Mouse (Mus musculus): ENCODE data around the gene Kcnip1. TPM values are rescaled to one million over a fixed set of nuclear protein-coding genes. Genes with fewer than 3 reads are reported as not detected.
A peak's percentile ranks its signal among the peaks of the same experiment; 100 is the strongest.

Gene Kcnip1
- polyA plus RNA-seq, 1 experiment, result 0.12 TPM

GRCm38 (mm10) chr11:33919826-33920225 lies 73.1 kb downstream of the Kcnip1 start:
- no peak for DNase-seq
- Histone ChIP-seq H3K4me3 (ENCODE audit: control insufficient read depth, insufficient read depth, low read length) (no peak overlapping the region), H3K27me3 (ENCODE audit: control insufficient read depth, insufficient read depth, low read length) (no peaks in the 10 kb centered on the region), H3K27ac (ENCODE audit: control insufficient read depth, insufficient read depth, low read length) (peak overlapping the region; percentile 18; the same call in 1 of the 2 replicates), H3K4me1 (replicated peaks; ENCODE audit: control insufficient read depth, insufficient read depth, low read length) (peaks cover 5% of the 10 kb centered on the region), H3K36me3 (ENCODE audit: control insufficient read depth, insufficient read depth, low read length) (no peaks in the 10 kb centered on the region)
- WGBS, result 24% methylated on average over 7 of the region's 7 CpGs
- no peak for TF ChIP-seq CTCF (IDR thresholded peaks at IDR 0.05; ENCODE audit: borderline replicate concordance, control insufficient read depth, extremely low read depth, insufficient read depth, low read length, poor library complexity)
- TF ChIP-seq POLR2A (IDR thresholded peaks at IDR 0.05; ENCODE audit: control insufficient read depth, extremely low read depth, insufficient read depth, low read length, poor library complexity), result no peak

GRCm38 (mm10) chr11:33918424-33918823 lies 74.5 kb downstream of the Kcnip1 start:
- 58% methylated on average over 2 of the region's 2 CpGs for WGBS
- Histone ChIP-seq H3K36me3 (ENCODE audit: control insufficient read depth, insufficient read depth, low read length) (no peaks in the 10 kb centered on the region), H3K27ac (ENCODE audit: control insufficient read depth, insufficient read depth, low read length) (no peak overlapping the region), H3K27me3 (ENCODE audit: control insufficient read depth, insufficient read depth, low read length) (no peaks in the 10 kb centered on the region), H3K4me3 (ENCODE audit: control insufficient read depth, insufficient read depth, low read length) (no peak overlapping the region), H3K4me1 (replicated peaks; ENCODE audit: control insufficient read depth, insufficient read depth, low read length) (peaks cover 5% of the 10 kb centered on the region)
- DNase-seq, result no peak
- TF ChIP-seq CTCF (IDR thresholded peaks at IDR 0.05; ENCODE audit: borderline replicate concordance, control insufficient read depth, extremely low read depth, insufficient read depth, low read length, poor library complexity) (no peak), POLR2A (IDR thresholded peaks at IDR 0.05; ENCODE audit: control insufficient read depth, extremely low read depth, insufficient read depth, low read length, poor library complexity) (no peak)

- Histone ChIP-seq H3K36me3 (ENCODE audit: control insufficient read depth, insufficient read depth, low read length) (no peaks in the 10 kb centered on the region), H3K27ac (ENCODE audit: control insufficient read depth, insufficient read depth, low read length) (no peak overlapping the region), H3K4me1 (replicated peaks; ENCODE audit: control insufficient read depth, insufficient read depth, low read length) (peaks cover 5% of the 10 kb centered on the region), H3K27me3 (ENCODE audit: control insufficient read depth, insufficient read depth, low read length) (no peaks in the 10 kb centered on the region), H3K4me3 (ENCODE audit: control insufficient read depth, insufficient read depth, low read length) (no peak overlapping the region)
- TF ChIP-seq CTCF (IDR thresholded peaks at IDR 0.05; ENCODE audit: borderline replicate concordance, control insufficient read depth, extremely low read depth, insufficient read depth, low read length, poor library complexity), result peak; percentile 96
- no peak for TF ChIP-seq POLR2A (IDR thresholded peaks at IDR 0.05; ENCODE audit: control insufficient read depth, extremely low read depth, insufficient read depth, low read length, poor library complexity)
- WGBS, result 43% methylated on average over 6 of the region's 6 CpGs
- DNase-seq, result peak; percentile 67
Measured at GRCm38 (mm10) chr11:33917574-33917973, 75.4 kb downstream of the Kcnip1 start.

GRCm38 (mm10) chr11:33914216-33914615 lies 78.7 kb downstream of the Kcnip1 start:
- no peaks in the 10 kb centered on the region for H3K36me3 ChIP-seq (ENCODE audit: control insufficient read depth, insufficient read depth, low read length)
- 89% methylated on average over 12 of the region's 12 CpGs for WGBS
- no peaks in the 10 kb centered on the region; the same call in 1 of the 2 replicates for H3K4me1 ChIP-seq (replicated peaks; ENCODE audit: control insufficient read depth, insufficient read depth, low read length)
- DNase-seq, result no peak
- H3K27me3 ChIP-seq (ENCODE audit: control insufficient read depth, insufficient read depth, low read length), result no peaks in the 10 kb centered on the region
- no peak overlapping the region for H3K4me3 ChIP-seq (ENCODE audit: control insufficient read depth, insufficient read depth, low read length)
- H3K27ac ChIP-seq (ENCODE audit: control insufficient read depth, insufficient read depth, low read length), result no peak overlapping the region
- TF ChIP-seq CTCF (IDR thresholded peaks at IDR 0.05; ENCODE audit: borderline replicate concordance, control insufficient read depth, extremely low read depth, insufficient read depth, low read length, poor library complexity), result no peak
- no peak for TF ChIP-seq POLR2A (IDR thresholded peaks at IDR 0.05; ENCODE audit: control insufficient read depth, extremely low read depth, insufficient read depth, low read length, poor library complexity)

GRCm38 (mm10) chr11:33913061-33913460 lies 79.9 kb downstream of the Kcnip1 start:
- no peak overlapping the region for H3K27ac ChIP-seq (ENCODE audit: control insufficient read depth, insufficient read depth, low read length)
- no peak overlapping the region for H3K4me3 ChIP-seq (ENCODE audit: control insufficient read depth, insufficient read depth, low read length)
- no peak for DNase-seq
- no peak for TF ChIP-seq CTCF (IDR thresholded peaks at IDR 0.05; ENCODE audit: borderline replicate concordance, control insufficient read depth, extremely low read depth, insufficient read depth, low read length, poor library complexity)
- H3K27me3 ChIP-seq (ENCODE audit: control insufficient read depth, insufficient read depth, low read length), result no peaks in the 10 kb centered on the region
- peaks cover 9% of the 10 kb centered on the region; the same call in 1 of the 2 replicates for H3K4me1 ChIP-seq (replicated peaks; ENCODE audit: control insufficient read depth, insufficient read depth, low read length)
- H3K36me3 ChIP-seq (ENCODE audit: control insufficient read depth, insufficient read depth, low read length), result no peaks in the 10 kb centered on the region
- WGBS, result 91% methylated on average over 7 of the region's 7 CpGs

- no peaks in the 10 kb centered on the region for H3K27me3 ChIP-seq (ENCODE audit: control insufficient read depth, insufficient read depth, low read length)
- DNase-seq, result no peak
- TF ChIP-seq POLR2A (IDR thresholded peaks at IDR 0.05; ENCODE audit: control insufficient read depth, extremely low read depth, insufficient read depth, low read length, poor library complexity), result no peak
- peaks cover 9% of the 10 kb centered on the region for H3K4me1 ChIP-seq (replicated peaks; ENCODE audit: control insufficient read depth, insufficient read depth, low read length)
- WGBS, result 50% methylated on average over 2 of the region's 2 CpGs
- H3K27ac ChIP-seq (ENCODE audit: control insufficient read depth, insufficient read depth, low read length), result no peak overlapping the region
- no peaks in the 10 kb centered on the region for H3K36me3 ChIP-seq (ENCODE audit: control insufficient read depth, insufficient read depth, low read length)
- no peak overlapping the region for H3K4me3 ChIP-seq (ENCODE audit: control insufficient read depth, insufficient read depth, low read length)
Measured at GRCm38 (mm10) chr11:33912151-33912571, 80.8 kb downstream of the Kcnip1 start.

GRCm38 (mm10) chr11:33910982-33911381 lies 82.0 kb downstream of the Kcnip1 start:
- Histone ChIP-seq H3K4me1 (replicated peaks; ENCODE audit: control insufficient read depth, insufficient read depth, low read length) (peaks cover 9% of the 10 kb centered on the region), H3K36me3 (ENCODE audit: control insufficient read depth, insufficient read depth, low read length) (no peaks in the 10 kb centered on the region), H3K27ac (ENCODE audit: control insufficient read depth, insufficient read depth, low read length) (no peak overlapping the region), H3K27me3 (ENCODE audit: control insufficient read depth, insufficient read depth, low read length) (no peaks in the 10 kb centered on the region), H3K4me3 (ENCODE audit: control insufficient read depth, insufficient read depth, low read length) (no peak overlapping the region)
- TF ChIP-seq CTCF (IDR thresholded peaks at IDR 0.05; ENCODE audit: borderline replicate concordance, control insufficient read depth, extremely low read depth, insufficient read depth, low read length, poor library complexity) (no peak), POLR2A (IDR thresholded peaks at IDR 0.05; ENCODE audit: control insufficient read depth, extremely low read depth, insufficient read depth, low read length, poor library complexity) (no peak)
- WGBS, result 87% methylated on average over 7 of the region's 7 CpGs
- DNase-seq, result no peak
